Mouse (Mus musculus) cerebellum, postnatal 10 days (tissue): ENCODE data around the gene Gm43951.

Experiments used
- DNase-seq, 2 experiments: peaks; one replicate each; pipeline ENCODE4 v3.0.0; 2021; ENCODE audit warnings: mixed read lengths in 2 of 2

Gm43951 gene

DNA sequence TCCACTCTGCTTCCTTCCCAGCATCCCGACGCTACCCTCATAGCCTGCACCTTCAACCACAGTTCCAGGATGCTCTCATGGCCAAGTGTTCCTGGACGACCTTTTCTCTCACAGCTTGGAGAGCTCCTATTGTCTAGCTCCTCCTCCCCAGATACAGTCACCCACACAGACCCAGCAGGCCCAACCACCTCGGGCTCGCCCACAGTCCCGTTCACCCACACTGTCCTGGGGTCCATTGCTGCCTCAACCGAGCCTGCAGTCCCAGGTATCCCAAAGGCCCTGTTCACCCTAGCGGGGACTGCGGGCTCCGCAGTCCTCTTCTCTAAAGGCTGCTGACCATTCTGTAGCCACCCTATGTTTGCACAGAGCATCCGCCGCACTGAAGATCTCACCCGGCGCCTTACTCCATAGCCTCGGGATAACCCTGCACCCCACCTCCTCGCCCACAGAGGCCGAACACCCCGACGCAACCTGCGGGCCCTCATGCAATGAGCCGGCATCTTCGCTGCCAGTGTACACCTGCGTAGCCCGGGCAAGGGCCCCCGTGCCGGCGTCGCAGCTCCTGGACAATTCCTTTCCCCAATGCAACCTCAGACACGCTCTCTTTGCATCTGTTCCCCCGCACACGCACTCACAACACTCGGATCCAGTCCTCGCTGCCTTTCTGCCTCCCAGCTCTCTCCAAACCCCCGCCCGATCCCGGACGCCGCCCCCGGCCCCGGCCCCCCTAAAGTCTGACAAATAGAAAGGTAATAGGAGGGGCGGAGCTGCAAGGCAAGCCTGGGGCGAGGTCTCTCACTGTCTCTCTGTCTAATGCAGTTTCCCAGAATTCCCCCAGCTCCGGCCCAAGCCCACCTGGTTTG lies at the start of gene Gm43951:
Gene Gm43951 (minus strand): TSS at position 500 of the 863 bp plus-strand sequence.
- DNase-seq: peak; percentile 54 to 67

DNA sequence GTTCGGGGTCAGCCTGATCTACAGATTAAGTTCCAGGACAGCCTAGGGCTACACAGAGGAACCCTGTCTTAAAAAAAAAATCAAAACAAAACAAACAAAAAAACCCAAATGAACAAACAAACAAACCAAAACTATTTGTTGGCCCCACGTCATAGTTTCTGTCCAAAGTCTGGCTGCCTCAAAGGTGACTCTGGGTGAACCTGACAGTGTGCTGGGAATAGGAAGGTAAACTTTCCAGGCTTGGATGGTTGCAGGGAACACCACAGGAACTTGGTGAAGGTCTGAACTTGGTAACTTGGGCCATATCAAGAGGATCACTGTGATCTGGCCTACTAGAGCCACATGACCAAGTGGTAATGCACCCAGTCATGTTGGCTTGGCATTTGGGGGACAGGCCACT lies 49.8 kb upstream of the Gm43951 start:
- DNase-seq: no peak

DNA sequence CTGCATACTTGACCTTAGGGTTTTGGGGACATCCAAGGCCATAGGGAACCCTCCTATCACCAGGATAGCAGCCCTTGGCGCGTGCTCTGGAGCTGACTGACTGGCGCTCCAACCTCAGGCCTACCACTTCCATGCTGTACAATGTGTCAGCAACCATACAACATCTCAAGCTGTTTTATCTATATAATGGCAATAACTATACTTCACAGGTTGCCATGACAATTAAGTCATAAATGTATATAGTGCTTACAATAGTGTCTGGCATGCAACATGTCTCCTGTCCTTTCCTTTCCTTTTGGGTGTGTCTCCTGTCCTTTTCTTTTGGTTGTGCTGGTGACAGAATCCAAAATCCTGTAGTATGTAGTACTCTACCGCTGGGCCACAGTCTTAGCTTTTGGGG lies 49.0 kb upstream of the Gm43951 start:
- DNase-seq: no peak

DNA sequence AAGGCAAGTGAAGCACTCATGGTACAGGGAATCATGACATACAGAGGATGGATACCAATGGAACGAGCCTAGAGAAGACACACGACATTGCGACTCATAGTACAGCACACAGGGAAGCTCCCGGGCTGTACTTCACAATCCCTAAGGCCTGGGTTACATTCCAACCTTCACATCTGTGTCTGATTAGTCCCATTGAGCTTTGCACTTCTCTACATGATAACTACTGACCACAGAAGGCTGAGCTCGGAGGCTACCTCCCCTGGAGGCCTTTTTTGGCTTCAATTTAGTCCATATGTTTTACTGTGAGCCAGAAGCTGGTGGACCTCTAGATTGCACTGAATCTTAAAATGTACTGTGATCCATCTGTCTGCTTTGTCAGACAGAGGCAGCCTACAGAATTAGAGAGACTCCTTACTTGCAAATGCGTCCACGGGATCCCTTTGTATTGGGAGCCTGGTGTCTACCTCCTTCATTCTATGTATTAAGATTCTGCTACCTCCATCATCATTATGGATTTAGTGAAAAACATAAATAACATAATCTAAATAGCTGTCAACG lies 38.6 kb upstream of the Gm43951 start:
- DNase-seq: no peak

DNA sequence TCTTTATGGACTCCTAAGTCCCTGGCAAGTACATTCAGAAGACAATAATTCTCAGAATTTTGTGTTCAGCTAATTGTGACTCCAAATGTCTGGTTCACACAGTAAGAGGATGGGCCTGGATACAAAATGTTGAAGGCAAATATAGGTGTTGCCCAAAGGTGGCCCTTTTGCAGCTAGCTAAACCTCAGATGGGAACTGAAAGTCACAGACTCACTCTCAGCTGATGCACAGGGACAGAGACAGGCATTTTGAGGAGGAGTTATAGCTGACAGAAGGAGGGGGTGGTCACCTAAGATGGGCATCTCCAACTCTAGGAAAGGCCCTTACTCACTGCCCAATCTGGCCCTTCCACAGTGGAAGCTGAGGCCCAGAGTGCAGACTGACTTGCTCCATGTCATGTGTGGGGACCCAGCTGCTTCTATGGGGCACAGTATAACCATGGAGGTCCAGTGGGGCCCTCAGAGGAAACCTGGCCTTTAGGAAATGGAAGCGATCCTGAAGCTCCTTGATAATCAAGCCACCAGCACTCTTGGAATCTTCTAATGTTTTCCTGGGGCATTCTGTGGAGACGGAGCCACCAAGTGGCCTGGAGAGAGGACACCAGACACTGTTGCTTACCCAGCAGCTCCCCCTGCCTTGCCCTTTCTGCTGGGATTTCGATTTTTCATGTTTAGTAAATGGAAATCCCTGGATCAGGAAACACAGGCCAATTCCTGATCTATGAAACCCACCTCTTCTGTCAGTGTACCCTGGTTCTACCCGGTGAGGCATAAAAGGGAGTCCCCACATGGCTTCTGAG lies 33.6 kb upstream of the Gm43951 start:
- no peak for DNase-seq

DNA sequence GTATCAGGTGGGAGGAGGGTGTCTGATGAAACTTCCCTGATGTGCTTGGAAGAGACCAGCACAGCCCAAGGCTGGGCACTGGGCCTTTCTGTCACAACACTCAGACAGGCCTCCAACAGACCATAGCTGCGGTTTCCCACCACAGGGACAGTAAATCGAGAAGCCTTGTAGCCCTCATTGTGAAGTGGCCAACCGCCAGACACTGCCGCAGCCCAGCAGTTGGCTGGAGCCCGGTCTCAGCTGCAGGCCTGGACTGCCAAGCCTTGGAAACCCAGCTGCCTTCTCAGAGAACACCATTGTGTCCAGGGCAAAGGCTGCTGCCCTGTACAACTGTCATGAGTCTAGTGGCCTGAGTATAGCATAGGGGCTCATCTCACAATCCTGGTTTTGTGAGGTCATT lies 27.4 kb upstream of the Gm43951 start:
- DNase-seq: peak; percentile 82 to 90

DNA sequence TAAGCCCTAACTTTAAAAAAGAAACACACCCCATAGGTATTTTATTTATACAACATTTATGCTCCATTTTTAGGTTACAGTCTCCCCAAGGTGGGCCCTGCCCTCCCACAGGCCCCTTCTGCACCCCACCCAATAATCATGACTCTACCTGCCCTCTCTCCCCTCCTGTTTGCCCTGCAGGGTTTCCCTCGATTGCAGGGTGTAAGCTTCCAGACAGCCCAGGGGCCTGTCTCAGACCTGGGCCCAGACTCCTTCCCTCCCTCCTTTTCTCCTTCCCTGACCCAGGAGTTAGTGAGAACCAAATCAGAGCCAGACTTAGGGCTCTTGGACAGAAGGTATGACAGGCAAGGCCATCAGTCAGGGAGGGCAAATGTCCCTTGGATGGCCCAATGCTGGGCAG lies 26.4 kb upstream of the Gm43951 start:
- no peak for DNase-seq

DNA sequence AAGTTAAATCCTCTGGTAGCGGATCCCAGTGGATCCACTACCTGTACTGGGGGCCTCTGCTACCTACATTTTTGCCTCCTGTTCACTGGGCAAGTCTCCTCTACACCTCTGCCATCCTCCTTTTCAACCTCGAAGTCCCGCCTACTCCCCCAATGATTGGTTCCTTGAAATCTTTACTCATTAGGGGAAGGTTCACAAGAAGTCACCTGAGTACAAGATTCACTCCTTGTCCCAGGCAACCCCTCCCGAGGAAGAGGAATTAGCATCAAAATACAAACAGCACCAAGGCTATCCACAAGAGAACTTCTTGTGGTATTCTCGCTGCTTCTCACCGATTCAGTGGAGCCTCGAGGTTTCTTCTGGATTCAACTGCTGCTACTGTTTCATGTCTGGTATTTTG lies 25.4 kb upstream of the Gm43951 start:
- no peak for DNase-seq

DNA sequence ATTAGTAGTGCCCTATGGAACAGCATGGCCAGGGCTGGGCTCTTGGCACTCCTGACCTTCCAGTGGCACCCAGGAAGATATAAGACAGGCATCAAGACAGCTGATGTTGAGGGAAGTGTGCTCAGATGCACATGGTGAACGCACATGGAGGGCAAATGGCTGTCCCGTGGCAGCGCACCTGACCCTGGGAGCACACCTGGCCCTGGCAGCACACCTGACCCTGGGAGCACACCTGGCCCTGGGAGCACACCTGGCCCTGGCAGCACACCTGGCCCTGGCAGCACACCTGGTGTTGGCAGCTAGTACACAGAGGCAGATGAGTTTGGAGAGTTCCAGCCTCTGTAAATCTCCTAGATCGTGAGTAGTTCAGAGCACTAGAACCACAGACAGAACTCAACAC lies 21.9 kb upstream of the Gm43951 start:
- DNase-seq: peak in 1 of 2 experiments; percentile 5

DNA sequence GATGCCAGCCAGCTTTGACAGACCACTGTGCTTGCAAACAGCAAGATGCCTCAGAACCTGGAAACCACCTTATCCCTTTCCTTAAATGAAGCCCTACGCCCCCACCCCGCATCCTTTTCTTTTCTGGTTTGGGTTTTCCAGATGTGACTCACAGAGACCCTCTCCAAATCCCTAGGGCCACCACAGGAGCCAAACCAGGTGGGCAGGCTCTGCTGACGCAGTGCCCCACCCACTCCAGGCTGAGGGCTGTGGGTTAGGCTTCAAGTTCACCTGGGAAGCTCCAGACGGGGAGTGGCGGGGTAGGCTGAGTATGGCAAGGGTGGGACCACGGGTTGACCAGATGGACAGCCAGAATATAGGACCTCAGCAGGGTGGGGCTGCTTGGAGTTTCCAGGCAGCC lies 20.3 kb upstream of the Gm43951 start:
- DNase-seq: peak; percentile 40 to 56

DNA sequence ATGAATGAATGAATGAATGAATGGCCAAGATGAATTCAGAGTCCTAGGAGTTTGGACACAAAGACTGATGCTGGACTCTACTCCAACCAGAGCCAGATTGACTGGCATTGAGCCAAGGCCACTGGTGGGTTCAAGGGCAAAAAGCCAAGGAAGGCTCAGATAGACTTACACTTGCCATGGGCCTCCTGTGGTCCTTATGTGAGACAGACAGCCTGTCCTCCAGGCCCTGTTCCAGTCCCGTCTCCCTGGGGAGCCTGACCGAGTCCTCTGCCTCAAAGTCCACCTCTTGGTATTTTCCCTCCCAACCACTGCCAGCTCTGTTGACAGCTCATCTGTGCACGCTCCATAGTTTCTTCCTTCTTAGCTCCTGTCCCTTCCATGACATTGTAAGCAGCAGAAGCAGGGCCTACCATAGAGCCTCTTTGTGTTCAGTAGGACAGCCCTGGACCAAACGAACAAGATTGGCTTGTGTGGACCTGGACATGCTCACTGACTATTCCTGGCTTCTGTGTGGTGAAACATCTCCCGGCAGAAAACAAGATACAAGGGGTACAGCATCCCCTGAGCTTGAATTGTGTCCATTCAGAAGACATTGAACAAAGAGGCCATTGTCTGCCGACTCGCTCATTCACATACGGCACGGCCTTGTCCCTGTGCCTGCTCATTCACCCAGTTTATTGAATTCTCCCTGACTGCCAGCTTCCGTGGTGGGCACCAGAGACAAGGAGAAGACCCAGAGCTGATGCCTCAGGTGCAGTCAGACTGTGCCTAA lies 19.6 kb upstream of the Gm43951 start:
- DNase-seq: peak; percentile 97 to 98

DNA sequence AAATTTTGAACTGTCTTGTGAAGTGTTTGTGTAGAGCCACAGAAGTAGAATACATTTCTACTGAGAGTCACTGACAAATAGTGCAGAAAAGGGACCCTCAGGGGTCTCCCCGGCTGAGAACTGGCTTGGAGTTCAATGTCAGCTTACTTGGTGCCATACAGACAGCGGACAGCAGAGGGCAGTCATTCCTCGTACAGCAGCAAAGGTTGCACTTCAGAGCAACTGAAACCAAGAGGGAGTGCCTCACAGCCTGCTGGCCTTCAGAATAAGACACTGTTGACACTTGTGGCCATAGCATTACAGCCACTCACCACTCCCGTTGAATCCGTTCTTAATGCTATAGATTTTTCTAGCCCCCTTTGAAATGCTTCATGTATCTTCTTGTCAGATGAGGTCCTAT lies 18.2 kb upstream of the Gm43951 start:
- peak; percentile 94 to 95 for DNase-seq

DNA sequence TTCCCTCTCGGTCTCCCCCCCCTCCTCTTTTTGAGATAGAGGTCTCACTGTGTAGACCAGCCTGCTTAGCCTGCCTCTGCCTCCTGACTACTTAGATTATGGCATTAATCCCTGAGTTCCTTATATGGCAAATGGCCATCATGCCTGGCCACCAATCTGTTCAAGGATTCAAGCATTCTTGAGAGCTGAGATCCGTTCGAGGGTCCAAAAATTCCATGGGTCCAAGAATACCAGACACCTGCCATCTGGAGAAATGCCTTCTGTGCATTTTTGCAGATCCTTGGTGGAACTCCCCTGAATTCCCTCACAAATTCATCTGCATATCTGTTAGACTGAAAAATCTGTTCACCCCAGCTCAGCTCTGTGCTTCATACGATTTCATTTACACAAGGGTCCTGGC lies 16.8 kb upstream of the Gm43951 start:
- peak in 1 of 2 experiments; percentile 25 for DNase-seq

DNA sequence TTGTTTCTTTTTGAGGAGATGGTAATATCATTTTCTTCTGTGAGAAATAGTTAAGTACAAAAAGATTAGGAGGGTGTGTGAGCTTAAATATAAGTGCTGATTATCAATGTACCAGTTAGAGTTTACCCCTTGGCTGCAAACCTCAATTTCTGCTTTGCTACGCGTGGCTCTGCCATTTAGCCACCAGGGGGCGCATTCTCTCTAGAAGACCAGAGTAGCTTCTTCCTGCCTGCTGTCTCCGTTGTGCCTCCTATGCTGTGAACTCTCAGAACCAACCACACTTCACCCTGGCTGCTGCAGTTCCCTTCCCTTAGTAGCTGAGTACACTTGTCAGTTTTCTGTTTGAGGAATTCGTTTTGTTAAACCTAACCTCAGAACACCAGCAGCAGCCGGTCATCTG lies 14.6 kb upstream of the Gm43951 start:
- DNase-seq: peak; percentile 89 to 93

DNA sequence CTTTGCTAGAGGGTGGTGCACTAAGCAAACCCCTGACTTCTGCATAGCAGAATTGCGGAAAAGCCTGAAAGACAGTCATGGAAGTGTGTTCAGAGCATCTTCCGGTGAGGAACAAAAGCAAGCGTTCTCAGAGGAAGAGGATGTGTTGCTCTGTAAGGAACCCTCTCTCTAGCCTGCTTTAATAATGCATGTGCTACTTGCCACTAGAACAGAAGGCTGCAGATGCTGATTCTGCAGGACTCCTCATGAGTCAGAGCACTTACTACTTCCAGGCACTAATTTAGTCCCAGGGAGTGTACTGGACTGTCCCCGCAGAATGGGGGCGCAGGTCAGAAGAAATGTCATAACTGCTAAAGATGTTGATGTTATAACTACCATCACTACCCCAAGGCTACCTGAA lies 10.5 kb upstream of the Gm43951 start:
- no peak for DNase-seq

DNA sequence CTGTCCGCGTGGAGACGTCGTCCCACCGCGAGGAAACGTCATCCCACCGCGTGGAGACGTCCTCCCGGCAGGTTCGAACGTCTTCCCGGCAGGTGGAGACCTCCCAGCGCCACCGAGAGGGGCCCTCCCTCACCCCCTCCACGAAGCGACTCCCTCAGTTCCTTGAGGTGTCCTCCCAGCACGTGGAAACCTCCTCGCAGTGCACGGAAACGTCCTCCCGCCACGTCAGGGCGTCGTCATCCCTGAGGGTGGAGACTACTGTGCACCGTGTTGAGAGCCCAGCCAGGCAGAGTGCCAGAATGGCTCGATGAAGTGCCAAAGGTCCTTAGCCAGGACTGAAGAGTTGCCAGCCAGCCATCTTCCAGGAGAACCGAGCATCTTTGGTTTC lies 8.8 kb upstream of the Gm43951 start, which contains the start of gene Med31:
Gene Med31 (minus strand): TSS at position 183 of the 388 bp plus-strand sequence.
- peak; percentile 94 for DNase-seq

DNA sequence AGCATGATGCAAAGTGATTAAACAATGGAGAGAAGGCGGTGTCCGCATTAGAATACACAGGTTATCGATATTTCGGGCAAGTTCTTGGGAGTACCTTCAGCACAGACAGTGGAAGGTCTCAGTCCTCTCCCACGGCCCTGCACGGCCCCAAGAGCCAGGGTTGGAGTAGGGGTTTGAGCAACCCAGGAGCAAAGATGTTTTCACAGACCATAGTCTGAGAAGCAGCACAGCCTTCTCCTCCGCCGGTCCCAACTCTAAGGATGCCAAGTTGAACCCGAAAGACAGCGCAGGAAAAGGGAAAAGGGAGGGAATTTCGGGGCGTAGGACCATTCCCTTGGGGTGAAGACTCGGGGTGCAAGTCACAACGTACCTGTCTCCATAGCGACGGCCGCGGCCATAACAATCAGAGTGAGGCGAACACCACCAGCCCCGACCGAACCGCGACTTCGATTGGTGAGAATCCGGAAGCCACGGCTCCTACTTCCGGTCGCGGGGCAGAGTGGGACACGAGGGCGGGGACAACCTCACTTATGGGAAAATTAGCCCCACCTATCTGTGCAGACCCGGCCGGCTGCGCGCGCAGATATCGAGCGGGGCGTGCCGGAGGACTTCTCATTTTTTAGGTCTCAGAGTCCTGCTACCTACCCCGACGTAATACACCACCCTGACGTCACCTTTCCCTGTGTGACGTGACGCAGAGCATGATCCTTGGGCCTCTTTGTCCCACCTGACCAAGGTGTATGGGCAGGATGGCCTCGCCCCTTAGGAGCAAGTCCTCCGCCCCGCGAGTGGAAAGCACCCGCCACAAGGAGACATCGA lies 8.2 kb upstream of the Gm43951 start:
- peak; percentile 98 for DNase-seq

DNA sequence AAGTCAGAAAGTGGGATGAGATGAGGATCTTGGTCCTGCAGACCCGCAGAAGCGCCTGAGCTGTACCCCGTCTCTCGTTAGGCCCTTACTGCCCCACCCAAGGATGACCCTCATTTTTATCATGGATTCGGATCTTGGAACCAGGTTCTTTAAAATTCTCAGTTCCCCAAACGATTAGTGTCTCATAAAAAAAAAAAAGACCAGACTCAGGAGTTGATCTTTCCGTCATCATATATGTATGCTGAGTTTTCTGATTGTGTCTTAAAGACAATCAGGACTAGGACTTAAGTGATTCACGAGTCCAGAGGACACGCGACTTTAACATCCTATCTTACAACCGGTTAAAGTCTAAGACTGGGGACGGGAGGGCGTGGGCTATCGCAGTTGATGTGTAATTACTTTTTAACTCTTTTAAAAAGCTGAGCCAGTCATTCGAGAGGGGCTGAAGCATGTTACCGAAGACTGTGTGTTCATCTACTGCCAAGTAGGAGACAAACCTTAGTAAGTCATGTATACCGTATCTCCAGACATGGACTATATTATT lies 1.3 kb upstream of the Gm43951 start:
- DNase-seq: no peak

DNA sequence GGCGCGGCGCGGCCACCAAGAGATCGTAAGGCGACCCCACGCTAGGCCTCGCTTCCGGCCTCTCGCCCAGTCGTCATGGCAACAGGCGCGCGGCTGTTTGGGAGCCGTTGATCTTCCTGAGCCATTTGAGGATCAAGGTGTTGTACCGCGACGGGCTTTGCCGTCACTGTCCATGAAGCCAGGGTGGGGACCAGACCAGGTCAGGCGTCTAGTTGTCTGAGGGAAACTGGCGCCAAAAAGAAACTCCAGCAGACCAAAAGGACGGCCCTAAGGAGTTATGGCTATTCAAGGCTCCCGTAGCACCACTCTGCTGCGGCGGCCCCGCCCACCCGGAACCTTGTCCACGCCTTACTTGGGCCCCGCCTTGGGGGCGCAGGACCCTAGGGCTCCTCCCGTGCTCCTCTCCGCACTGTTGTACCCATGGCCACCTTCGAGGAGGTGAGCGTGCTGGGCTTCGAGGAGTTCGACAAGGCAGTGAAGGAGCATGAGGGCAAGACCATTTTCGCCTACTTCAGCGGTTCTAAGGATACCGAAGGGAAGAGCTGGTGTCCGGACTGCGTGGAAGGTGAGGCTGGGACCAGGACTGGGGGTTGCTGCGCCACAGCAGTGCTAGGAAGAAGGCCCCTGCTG lies 679 bp upstream of the Gm43951 start, which contains the start of the genes 4933427D14Rik and Txndc17:
Gene 4933427D14Rik (minus strand): TSS at position 256 of the 630 bp plus-strand sequence.
Gene Txndc17 (plus strand): TSS at position 344 of the 630 bp plus-strand sequence.
- DNase-seq: peak; percentile 91 to 94

DNA sequence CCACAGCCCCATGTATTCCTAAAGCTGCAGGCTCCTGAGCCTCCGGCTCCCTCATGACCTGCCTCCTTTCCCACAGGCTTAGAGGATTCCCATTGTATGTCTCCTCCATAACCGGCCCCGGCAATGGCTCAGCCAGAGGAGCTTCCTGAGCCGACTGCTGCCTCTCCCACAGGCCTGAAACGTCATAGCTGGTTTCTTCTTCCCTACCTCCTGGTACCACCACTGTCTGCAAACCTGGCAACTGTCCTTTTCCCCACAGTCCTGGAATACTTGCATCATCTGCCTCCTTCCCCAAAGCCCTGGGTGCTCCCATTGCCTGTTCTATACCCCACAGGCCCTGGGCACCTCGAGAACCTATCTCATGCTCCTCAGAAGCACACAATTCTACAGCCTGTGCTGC lies 1.4 kb downstream of the Gm43951 start:
- no peak for DNase-seq

DNA sequence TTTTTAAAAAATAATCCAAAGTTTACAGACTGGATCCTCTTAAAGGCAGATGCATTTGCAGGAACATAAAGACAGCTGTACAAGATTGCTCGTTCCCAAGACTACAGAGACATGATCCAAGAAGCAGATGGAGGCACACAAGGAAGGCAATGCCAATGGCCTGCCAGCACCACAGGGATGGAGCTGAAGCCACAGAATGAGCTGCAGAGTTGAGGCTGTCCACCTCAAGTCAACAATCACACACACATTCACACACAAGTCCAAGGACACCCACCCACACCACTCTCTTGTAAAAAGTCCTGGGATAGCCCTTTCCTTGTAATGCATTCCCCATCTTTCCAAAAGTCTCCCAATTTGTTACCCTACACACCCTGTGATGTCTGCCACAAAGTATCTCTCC lies 3.2 kb downstream of the Gm43951 start:
- DNase-seq: peak; percentile 78 to 82
